Mouse (Mus musculus) megakaryocyte, embryonic 14.5 days (primary cell): ENCODE results near the gene Pef1.

Experiments
- FLI1 ChIP-seq: IDR thresholded peaks from 2 replicates; pipeline ENCODE4 v1.6.1; 2012; ENCODE audit warnings: low read length, inconsistent platforms, mixed read lengths
- GATA1 ChIP-seq: IDR thresholded peaks from 3 replicates; pipeline ENCODE4 v1.6.1; 2012; ENCODE audit warnings: mixed read lengths, low read length, inconsistent platforms, borderline replicate concordance

DNA sequence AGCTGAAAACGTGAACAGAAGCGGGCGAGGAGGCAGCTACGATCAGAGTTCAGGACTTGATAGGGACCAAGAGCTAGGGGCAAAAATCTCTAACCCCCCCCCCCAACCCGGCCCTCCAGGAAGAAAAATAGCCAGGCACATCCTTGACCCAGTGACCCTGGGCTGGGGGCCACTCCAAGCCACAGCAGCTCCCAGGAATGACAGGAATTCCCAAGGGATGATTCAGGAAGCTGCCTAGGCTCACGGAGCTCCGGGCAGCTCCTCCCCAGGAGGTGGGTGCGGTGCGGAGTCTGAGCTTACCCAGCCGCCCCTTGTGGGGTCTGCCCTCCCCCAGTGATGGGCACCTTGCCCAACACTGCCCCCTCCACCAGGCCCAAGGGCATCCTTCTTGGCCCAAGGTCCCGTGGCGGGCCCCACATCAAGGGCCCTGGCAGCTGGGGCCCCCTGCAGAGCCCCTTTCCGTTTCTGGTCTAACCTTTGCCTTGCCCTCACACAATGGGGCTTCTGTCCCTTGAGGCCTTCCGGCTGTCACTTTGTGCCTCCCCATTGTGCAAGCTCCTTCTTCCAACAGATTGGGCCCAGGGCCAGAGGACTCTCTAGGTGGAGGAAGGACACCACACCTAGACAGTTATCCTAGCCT is 72.8 kb downstream of the Pef1 start, which contains the start of gene Tinagl1:
- TF ChIP-seq GATA1 (no peak), FLI1 (no peak)
